ENCODE assay signal across 12 mouse cellular contexts in genomic region chr9:102066601-102067000, GRCm38 (mm10).
DNase-seq lines count a peak whose midpoint lies in the region; ATAC-seq lines count a peak whose summit lies in the region.
"Had no signal": no experiment of that assay in that cellular context is flagged by ENCODE, and none has a peak within 500 bp of the region (broad histone marks: within the 10 kb centered on the region; RNA-seq: fewer than 3 reads in every experiment).

No protein-coding gene starts in this region.

- intact Hi-C loops in heart, postnatal 14 days (cut with DNase I) = no loop called here

- no peaks in the 10 kb centered on the region for H3K9me3 ChIP-seq in heart, embryonic 12.5 days (replicated peaks)
- H3K9me3 ChIP-seq in embryonic facial prominence, embryonic 11.5 days (replicated peaks; ENCODE audit: control insufficient read depth, low read length) = no peaks in the 10 kb centered on the region
- H3K9me3 ChIP-seq: limb, embryonic 13.5 days had no signal

- H3K4me1 ChIP-seq in heart, embryonic 12.5 days (replicated peaks) = no peaks in the 10 kb centered on the region
- no peaks in the 10 kb centered on the region for H3K4me1 ChIP-seq in embryonic facial prominence, embryonic 11.5 days (ENCODE audit: control insufficient read depth, insufficient read depth, low read length)
- H3K4me1 ChIP-seq: limb, embryonic 13.5 days had no signal

- no peak overlapping the region for H3K4me3 ChIP-seq in heart, embryonic 12.5 days
- no peak overlapping the region for H3K4me3 ChIP-seq in embryonic facial prominence, embryonic 11.5 days (ENCODE audit: low read depth, low read length)
- H3K4me3 ChIP-seq: erythroblast, embryonic 14.5 days; limb, embryonic 13.5 days had no signal

- peaks cover 1% of the 10 kb centered on the region; the same call in 1 of the 2 replicates for H3K27me3 ChIP-seq in heart, embryonic 12.5 days (replicated peaks)
- H3K27me3 ChIP-seq in embryonic facial prominence, embryonic 11.5 days (ENCODE audit: control insufficient read depth, insufficient read depth, low read length) = no peaks in the 10 kb centered on the region

- DNase-seq in heart, postnatal 14 days = peak; percentile 18 to 34
- DNase-seq in ovary, postnatal 10 days (ENCODE audit: low spot score) = peak; percentile 12
- no peak for DNase-seq in ovary, adult 18-20 months (ENCODE audit: low spot score)
- peak; percentile 83 for DNase-seq in embryonic facial prominence, embryonic 11.5 days (ENCODE audit: low spot score)
- DNase-seq in retina, postnatal 1 day = peak; percentile 72
- no peak for DNase-seq in urinary bladder, adult 2 months (ENCODE audit: low spot score)
- DNase-seq: kidney, adult 2 months; thymus, postnatal 25 days had no signal

- H3K9ac ChIP-seq in heart, embryonic 12.5 days = no peak overlapping the region
- H3K9ac ChIP-seq in embryonic facial prominence, embryonic 11.5 days (replicated peaks; ENCODE audit: low read length) = no peak overlapping the region
- H3K9ac ChIP-seq: limb, embryonic 13.5 days had no signal

- no peak overlapping the region for H3K4me2 ChIP-seq in heart, embryonic 12.5 days
- no peak overlapping the region for H3K4me2 ChIP-seq in embryonic facial prominence, embryonic 11.5 days (ENCODE audit: low read depth, low read length)
- H3K4me2 ChIP-seq: limb, embryonic 13.5 days had no signal

- WGBS in heart, embryonic 12.5 days = 62% methylated on average over 10 of the region's 10 CpGs
- WGBS in embryonic facial prominence, embryonic 11.5 days = 76% methylated on average over 10 of the region's 10 CpGs

- H3K27ac ChIP-seq in heart, embryonic 12.5 days (ENCODE audit: poor library complexity, severe bottlenecking) = no peak overlapping the region
- H3K27ac ChIP-seq in embryonic facial prominence, embryonic 11.5 days (replicated peaks; ENCODE audit: low read depth, low read length) = no peak overlapping the region
- H3K27ac ChIP-seq: limb, embryonic 13.5 days had no signal

- no peaks in the 10 kb centered on the region for H3K36me3 ChIP-seq in heart, embryonic 12.5 days
- no peaks in the 10 kb centered on the region for H3K36me3 ChIP-seq in embryonic facial prominence, embryonic 11.5 days (replicated peaks; ENCODE audit: control insufficient read depth, insufficient read depth, low read depth, low read length)
- H3K36me3 ChIP-seq: limb, embryonic 13.5 days had no signal

- ATAC-seq in heart, embryonic 12.5 days (ENCODE audit: insufficient number of reproducible peaks, low FRiP score) = no peak
- no peak for ATAC-seq in embryonic facial prominence, embryonic 11.5 days (replicated peaks; ENCODE audit: insufficient number of reproducible peaks, low FRiP score, low TSS enrichment, low read depth)
- ATAC-seq in cerebellum, adult (ENCODE audit: insufficient number of reproducible peaks, low FRiP score, low TSS enrichment) = no peak

Comparison
In these comparisons a context has a peak if more than half of its experiments do, and no peak if none do; other contexts are left out.
1. DNase-seq: peak in heart, postnatal 14 days (2 of 2), ovary, postnatal 10 days (single experiment), embryonic facial prominence, embryonic 11.5 days (single experiment) and retina, postnatal 1 day (single experiment); none in ovary, adult 18-20 months (single experiment) and urinary bladder, adult 2 months (single experiment).